Mouse (Mus musculus) lung, postnatal 10 days (tissue): ENCODE measurements around the gene Rad51b.
A peak's percentile ranks its signal among the peaks of the same experiment; 100 is the strongest.

ENCODE experiments used
- DNase-seq: peaks from one replicate; pipeline ENCODE4 v3.0.0; 2021

Rad51b gene

DNA sequence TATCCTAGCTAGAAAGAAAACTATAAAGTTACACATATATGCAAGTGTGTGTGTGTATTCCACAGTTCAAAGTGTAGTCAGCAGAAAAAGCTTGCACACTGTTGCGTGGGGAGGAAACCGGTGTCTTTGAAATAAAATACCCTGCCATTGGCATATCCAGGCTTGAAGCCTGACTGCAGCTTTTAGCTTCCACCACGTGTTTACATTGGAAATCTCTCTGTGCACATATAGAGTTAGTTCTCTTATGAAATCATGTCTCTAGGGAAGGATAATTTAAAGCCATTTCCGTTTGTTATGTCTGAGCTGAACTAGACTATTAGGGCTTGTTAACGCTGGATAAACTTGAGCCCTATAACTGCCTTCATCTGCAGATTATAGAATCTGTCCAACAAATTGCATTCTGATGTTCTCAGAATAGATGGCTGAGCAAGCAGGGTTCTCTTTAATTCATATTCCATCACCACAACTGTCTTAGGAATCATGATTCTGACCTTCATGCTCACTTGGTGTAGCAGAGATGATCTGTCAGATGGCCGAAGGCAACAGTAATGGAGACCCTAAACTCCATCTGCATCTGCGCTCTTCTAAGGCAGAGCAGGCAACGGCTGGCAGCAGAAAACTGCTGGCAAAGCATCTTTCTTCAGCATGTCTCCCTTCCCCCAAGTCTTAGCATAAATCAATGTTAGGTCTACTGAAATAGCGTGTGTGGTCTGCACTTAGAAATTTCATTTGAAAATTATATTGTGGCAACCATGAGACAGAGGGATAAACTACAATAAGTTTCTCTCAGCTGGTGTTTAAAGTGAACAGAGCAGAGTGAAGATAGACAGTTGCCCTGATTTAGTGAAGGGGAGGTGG, 410.7 kb downstream of the Rad51b start:
- DNase-seq: no peak

DNA sequence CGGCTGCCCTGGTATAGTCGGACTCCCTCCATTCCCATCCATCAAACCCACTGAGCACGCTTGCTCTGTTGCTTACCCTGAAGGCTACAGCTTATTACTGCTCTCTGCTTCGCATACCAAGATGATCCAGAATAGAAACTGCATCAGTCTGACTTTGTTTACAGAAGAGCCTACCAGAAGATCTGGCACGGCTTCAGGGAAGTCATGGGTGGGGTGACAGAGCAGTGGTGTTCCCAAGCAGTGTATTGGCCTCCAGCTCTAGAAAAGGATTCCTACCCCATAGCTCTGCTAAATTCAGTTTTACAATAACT, 411.3 kb downstream of the Rad51b start:
- DNase-seq: peak; percentile 88

DNA sequence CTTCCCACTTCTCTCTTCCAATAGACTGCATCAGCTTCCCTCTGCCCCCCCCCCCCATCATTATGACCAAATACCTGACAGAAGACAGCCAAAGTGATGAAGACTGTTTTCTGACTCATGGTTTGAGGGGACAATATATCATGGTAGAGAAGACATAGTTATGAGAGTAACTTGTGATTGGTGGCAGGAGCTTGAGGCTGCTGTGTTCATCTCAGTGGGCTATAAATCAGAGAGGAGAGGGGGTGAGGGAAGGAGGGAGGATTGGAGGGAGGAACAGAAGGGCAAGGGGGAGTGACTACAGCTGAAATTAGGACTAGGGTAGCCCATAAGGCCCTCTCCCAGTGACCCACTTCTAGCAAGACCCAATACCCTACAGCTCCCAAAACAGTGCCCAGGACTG, 416.2 kb downstream of the Rad51b start:
- DNase-seq: no peak

DNA sequence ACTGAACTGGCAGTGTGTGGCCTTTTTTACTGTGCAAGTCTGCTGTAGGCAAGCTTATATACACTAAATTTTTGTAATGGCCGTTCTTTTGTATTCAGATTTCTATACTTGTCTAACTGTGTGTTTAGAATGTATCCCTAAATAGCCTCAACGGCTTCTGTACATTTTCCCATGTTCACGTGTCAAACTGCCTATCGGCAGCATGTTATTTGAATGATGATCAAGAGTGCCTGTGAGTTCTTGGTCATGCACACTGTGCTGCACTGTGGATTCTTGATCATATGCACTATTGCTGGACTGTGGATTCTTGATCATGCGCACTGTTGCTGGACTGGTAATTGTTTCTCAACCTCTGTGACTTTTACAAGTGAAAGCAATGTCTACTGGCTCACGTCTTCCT, 417.4 kb downstream of the Rad51b start:
- DNase-seq: no peak

DNA sequence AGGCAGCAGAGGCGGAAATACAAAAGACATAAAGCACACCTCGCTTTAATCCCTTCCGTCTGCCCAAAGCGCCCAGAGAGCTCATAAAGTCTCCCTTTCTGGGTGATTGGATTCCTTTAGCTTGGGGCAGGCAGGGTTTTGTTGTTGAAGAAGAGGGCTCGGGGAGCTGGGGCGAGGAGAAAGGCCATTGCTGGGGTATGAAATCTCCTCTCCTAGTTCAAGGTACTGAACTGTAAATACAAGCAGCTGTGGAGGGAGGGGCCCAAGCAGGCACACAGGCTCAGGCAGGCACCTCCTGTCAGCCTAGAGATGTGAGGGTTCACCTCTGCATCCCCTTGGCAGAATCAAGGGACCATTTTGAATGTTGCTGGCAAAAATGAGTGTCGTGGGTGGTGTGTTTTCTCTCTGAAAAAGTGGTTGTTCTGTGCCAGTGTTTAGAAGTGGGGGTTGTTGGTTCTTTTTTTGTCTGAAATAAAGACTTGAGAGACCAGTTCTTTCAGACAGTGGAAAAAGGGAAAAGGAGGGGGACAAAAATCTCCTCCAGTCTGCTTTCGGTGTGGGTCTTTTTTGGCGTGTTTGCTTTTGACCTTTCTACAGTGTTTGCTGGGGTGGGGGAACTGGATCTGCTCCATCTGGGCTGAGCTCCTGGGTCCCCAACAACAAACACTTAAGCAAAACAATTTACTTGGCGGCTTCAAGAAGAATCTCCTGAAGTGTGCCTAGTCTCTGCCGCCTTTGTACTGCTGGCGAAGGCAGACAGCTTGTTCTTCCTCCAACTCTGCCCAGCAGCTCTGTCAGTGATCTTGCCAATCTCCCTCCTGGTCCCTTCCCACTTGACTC, 418.6 kb downstream of the Rad51b start:
- peak; percentile 76 for DNase-seq

DNA sequence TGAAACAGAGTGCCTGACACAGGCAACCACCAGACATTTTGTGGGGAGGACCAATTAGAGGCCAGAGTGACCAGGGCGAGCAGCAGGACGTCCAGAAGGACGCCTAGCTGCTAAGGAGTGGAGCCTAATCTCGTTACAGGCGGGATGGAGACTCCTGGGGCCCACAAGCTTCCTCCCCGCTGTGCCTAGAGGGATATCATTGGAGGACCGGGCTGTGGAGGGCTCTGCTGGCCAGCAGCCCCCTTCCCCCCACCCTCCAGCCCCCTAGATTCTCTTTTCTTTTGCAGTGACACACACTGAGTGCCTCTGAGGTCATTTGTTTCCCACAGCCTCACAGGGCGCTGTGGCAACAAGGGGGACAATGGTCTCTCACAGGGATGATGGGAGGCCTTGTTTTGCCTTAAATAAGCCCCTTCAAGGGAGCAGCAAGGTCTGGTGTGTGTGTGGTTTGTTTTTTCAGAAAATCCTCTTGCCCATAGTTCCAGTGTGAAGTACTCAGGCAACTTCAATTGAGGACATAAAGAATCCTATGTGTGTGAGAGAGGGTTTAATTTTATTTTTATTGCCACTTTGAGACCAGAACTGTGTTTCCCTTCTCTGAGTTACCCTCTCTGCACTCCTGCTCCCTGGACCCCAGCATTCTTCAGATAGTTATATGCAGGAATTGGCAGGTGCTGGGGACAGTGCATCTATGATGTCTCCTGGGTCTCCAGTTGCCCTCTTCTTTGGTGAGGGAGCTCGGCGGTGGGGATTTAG, 422.2 kb downstream of the Rad51b start:
- DNase-seq: no peak

DNA sequence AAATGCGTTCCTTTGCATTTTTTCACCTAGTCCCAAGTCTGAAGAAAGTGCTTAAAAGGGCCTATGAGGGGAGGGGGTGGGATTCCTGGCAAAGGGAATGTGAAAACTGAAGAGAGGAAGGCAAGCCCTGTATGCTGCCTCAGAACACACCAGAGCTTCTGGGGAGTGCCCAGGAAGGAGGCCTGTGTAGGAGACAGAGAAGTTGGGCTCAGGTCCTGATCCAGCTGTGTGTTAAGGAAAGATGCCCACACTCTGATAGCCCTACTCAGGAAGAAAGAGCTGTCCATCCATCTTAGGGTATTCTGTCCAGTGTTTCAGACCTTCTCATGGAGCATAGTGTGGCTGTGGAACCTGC, 422.7 kb downstream of the Rad51b start:
- DNase-seq: no peak

DNA sequence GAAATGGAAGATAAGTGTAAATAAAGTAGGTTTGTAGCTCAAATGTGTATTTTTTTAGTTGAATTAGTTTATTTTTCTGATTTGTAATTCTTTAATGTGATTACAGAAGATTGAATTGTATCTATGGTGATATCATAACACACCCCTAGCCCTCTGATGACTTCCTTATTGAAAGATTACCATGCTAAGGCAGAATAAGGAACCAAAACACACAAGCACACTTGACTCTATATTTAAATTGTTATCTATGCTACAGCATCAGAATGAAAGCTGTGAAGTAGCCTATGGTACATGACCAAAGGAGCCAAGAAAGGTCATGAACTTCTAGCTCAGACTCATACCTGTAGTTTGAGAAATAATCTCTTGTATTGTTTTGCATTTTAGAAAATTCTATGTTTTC, 427.8 kb downstream of the Rad51b start:
- no peak for DNase-seq

DNA sequence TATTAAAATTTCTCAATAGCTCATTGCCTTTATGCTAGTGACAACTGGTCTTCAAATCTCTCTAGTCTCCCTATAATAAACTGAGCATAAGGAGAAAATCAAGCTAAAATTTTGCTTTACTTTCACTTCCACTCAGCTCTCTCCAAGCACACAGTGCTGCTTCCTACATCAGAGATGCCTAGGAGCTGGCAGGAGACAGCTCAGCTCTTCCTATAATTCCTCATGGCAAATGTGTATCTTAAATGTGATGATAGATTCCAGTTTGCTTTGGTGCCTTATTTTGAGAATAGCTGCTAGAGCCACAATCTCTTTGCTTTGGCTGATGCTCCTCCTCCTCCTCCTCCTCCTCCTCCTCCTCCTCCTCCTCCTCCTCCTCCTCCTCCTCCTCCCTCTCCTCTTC, 428.6 kb downstream of the Rad51b start:
- DNase-seq: no peak

DNA sequence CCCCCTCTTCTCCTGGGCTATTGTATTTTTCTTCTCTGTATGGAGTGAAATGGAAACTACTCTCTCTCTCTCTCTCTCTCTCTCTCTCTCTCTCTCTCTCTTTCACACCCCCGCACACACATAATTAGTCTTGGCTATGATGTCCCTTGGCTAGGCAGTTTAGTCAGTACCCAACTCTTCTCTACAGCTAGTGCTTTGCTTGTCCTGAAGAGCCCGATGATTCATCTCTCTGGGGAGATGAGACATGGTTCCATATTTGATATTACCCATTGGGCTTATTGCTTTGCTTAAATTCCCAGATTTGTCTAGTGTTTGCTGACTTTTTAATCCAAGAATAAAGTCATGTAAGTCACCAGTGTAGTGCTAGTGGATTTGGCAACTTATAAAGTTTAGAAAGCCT, 429.0 kb downstream of the Rad51b start:
- DNase-seq: peak; percentile 29

DNA sequence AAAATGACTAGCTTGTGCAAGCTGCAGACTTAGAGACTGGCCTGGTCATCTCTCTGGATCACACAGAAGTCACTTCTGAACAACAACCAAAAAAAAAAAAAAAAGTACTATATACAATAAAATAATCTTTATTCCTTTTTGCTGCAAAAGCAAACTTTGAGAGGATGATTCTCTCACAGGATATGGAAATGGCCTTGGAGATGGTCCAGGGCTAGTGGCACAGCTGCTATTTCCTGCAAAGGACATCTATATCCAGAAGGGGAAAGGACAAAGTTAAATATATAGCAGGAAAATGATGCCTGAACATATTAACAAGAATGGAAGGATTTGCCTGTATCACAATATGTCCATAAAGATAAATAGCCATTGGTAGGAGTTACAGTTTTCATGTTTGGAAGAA, 429.9 kb downstream of the Rad51b start:
- DNase-seq: peak; percentile 26

DNA sequence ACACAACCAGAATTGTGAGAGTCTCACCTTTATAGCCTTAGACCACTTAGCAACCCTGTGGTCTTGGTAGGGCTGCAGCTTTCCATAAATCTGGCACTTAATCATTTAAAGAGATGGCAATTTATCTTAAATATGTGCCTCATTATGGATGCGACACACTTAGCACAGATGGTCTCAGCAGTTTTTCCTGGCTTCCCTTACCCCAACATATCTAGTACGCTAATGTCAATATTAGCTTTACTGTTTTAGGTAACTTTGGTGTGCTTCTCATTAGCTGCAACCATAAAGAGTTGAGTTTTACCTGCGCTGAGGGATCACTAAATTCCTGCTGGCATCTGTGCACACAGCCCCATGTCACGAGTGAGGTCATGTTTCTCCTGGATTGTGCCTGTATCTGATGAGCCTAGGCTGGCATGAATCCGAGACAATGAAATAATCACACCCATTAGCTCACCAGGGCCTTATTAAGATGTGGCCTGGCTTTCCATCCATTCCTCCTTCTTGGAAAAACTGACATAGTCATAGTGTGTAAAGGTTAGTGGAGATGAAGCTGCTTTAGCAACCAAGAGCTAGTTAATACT, 432.9 kb downstream of the Rad51b start:
- no peak for DNase-seq

DNA sequence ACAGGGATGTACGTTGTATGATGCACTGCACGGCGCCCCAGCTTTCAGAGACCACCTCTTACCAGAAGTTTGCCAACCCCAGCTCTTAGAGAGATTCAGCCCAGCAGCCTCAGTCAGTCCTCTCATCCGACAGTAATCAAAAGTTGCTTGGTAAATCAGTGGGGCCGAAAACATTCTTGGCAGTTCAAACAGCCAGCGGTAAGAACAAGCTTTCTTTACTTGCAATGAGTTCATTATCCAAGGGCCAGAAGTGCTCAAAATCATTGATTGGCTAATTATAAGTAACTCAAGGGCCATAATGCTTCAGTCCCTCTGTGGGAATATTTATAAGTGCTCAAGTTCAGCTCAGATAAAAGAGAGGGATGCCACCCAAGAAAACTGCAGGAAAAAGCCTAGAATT, 434.8 kb downstream of the Rad51b start:
- DNase-seq: no peak

DNA sequence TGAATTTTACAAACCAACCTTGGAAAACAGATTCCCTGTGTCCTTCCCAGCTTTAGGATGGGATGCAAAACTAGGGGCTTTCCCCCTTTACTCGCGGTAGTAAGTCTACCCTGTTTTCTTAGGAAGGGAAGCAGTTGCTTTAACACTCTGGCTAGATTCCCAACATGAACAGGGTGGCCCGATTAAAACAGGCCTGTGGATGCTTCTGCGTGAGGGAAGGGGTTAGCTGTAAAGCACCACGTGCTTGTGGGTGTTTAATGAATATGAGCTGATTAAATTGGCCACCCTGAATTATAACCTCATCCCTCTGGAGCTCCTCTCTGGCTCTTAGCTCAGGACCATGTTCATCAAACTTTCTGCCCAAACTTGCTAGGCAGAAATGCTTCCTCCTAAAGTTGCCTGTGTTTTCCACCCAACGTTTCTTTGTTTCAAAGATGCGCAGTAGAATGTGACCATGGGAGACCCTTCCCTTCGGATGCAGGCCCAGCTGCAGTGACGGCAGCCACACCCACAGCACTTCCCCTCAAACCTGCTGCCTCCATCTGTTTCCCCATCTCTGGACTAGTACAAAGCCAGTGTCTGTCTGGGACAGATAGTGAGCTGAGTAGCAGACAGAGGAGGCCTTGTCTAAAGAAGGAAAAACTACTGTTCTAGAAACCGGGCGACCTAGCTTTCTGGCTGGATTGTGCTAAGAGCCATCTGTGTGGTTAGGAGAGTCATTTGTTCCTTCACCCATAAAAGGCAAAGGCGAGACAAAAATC, 435.5 kb downstream of the Rad51b start:
- no peak for DNase-seq

DNA sequence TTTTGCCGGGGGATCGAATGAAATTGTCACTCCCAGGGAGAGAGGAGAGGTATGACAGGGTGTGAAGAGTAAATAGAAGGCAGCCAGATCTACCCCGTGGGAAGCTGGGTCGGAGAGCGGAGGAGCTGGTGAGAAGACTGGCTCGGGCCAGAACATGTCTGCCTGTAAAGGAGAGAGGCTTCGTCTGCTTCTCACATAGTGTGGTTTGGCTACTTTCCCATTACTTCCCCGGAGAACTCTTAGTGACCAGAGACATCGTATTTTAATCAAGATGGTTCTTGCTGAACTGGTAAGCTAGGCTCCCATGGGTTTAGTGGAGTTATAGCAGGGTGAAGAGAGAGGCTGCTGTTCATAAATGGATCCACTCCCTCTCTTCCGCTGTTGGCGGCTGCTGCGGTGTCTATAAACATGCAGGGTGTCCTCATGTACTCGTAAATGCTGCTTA, 438.3 kb downstream of the Rad51b start:
- DNase-seq: peak; percentile 53

DNA sequence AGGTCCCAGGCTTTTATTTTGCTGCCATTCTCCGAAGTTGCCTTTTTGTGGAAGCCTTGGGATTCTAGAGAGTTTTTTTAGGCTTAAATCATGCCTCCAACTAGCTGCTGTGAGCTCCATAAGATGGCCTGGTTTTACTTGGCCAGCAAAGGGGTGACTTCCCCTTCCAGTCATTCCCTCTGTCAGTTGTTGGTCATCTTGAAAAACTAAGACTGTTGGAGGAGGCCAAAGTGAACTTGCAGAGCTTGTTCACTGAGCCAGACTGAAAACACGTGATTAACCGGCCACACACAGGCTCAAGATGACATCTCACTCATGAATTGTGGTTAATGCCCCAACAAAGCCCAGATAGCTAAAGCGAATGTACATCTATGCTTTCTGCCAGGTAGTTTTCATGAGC, 438.8 kb downstream of the Rad51b start:
- no peak for DNase-seq

DNA sequence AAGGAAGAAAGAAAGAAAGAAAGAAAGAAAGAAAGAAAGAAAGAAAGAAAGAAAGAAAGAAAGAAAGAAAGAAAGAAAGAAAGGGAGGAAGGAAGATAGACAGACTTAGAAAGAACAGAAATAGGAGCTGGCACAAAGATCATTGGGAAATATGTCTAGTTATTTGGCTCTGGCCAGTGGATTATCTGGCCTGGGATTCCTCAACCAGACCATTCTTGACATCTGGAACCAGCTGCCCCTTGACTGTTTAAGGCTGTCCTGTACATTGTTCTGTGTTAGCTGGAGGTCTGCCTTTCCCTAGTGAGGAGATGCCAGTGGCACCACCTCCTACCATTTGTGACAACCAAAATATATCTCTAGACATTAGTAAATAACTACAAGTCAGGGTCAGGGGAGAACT, 441.6 kb downstream of the Rad51b start:
- DNase-seq: no peak

DNA sequence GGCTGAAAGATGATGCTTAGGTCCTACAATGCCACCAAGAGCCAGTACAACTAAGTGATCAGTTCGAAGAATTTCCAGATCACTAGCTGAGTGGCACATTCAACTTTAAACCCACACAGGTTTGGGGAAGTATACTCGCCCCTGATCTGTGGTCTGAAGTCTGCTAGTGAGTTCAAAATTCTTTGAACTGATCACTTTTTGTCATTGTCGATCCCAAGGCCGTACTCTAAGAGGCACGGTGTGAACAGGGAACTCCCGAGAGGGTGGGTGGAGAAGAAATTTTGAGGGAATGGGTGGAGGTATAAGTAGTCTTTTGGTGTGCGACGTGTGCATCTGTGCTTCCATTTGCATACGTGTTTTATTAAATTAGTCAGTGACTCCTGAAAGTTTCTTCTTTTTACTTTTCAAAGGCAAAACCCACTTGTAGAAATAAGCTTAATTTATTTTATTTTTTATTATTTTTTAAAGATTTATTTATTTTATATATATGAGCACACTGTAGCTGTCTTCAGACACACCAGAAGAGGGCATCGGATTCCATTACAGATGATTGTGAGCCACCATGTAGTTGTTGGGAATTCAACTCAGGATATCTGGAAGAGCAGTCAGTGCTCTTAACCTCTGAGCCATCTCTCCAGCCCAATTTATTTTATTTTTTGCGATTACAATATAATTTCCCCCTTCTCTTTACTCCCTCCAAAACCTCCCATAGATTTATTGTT, 443.0 kb downstream of the Rad51b start:
- DNase-seq: no peak

DNA sequence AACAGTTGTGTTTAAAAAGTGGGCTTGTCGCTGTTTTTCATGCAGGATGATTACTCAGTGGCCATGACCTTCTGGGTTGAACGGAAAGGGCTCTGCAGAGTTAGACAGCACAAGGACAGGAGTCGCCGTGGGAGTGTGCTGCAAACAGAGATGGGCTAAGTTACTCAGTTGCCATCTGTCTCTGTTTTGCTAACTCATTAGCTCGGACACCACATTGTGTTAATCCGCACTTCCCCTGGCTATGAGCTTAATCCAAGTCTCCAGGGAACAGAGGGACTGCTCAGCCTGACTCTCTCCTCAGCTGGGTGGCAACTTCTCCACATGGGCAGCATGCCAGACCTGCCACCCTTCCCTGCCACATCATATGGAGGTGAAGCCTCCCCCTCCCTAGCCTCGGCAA, 445.1 kb downstream of the Rad51b start:
- no peak for DNase-seq

DNA sequence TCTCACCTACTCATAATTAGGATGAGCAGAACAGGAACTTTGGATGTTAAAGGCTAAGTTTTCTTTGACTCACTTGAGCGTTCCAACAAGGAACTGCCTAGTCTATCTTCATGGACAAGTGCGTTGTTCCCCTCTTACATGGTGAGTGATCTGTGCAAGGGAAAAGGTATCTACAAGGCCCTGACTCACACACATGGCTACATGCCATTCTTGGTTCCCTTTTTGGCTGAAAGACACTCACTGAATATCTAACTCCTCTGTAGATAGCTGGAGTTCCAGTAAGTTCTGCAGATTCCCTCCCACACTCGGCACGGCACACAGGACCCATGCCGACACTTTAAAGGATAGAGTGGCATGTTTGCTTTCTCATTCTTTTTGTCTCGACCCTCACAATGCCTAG, 447.0 kb downstream of the Rad51b start:
- no peak for DNase-seq

DNA sequence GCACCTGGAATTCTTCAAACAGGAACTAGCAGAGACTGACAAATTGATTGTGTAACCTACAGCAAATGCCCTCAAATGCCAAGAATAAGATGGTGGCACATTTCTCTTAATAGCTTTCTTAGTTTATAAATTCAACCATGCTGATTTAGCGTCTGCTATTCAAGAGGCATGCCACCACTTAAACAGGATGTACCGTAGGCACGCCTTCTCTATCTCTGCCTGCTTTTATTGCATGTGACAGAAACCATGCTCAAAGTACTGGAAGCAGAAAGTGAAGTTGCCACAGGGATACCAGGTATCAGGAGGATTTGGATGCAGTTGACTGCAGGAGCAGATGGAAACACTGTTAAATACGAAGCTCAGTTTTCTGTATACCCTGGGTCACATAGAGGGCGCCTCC, 448.1 kb downstream of the Rad51b start:
- DNase-seq: no peak
